Mouse (Mus musculus): Measurements from ENCODE around the gene Slc37a1.

DNA sequence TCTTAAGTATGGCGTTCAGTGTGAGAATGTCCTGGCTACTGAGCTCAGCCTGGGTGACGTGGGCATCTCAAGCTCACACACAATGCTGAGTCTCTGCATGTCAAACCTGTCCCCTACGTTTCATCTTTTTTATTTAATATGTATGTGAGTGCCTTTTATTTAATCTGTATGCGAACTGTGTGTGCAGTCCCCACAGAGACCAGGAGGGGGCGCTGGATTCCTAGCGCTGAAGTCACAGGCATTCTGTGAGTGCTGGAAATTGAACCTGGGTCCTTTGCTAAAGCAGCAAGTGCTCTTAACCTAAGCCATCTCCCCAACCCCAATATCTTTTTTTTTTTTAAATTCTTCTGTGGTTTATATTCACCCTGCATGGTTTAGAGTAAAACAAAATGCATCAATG lies 44.7 kb downstream of the Slc37a1 start:
- TF ChIP-seq CTCF (IDR thresholded peaks at IDR 0.05; ENCODE audit: control insufficient read depth, insufficient read depth, insufficient read length): no peak
- TF ChIP-seq USF1 (IDR thresholded peaks at IDR 0.05; ENCODE audit: low read depth): no peak
